Mouse (Mus musculus) testis, adult 2 months (tissue): ENCODE measurements around the gene Eme2.

Experiments used
- CTCF ChIP-seq: fragments of 200-500 bp; IDR thresholded peaks from 2 replicates; pipeline ENCODE4 v1.5.1; 2012; ENCODE audit warnings: low read depth, mild to moderate bottlenecking, inconsistent platforms, low read length, moderate library complexity; ENCODE audit not compliant: control insufficient read depth, insufficient read depth, insufficient replicate concordance
- POLR2A ChIP-seq: fragments of 200-500 bp; IDR thresholded peaks from 2 replicates; pipeline ENCODE4 v1.6.1; 2012; ENCODE audit warnings: low read depth, mild to moderate bottlenecking, inconsistent platforms, low read length, moderate library complexity; ENCODE audit not compliant: control insufficient read depth

DNA sequence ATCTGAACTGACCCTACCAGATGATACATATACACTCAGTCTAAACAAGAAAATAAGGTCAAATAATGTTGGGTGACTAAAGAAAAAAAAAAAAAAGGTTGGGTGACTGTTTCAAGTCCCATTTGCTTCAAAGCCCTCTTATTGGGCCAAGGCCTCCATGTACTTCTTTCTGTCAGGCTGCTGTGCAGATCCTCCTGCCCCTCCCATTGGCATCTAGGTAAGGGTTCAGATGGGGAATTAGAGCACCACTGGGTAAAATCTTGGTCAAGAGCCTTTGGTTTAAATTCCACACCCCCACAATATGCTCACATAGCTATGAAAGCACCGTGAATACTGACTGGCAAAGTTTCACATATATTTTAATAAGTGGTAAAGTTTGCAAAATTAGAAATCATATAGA, 28.4 kb upstream of the Eme2 start:
- TF ChIP-seq CTCF: no peak
- TF ChIP-seq POLR2A: no peak
